Mouse (Mus musculus): ENCODE measurements around the gene Cpne9. TPM values are rescaled to one million over a fixed set of nuclear protein-coding genes. Genes with fewer than 3 reads are reported as not detected.
"Not testable (repeated sequence)": the region's sequence is repeated elsewhere in the genome, so short reads cannot be mapped to it uniquely, and the experiment has no call there.

Cpne9 gene
- polyA plus RNA-seq, 1 experiment from 2014 or later, result 2.4 TPM

DNA sequence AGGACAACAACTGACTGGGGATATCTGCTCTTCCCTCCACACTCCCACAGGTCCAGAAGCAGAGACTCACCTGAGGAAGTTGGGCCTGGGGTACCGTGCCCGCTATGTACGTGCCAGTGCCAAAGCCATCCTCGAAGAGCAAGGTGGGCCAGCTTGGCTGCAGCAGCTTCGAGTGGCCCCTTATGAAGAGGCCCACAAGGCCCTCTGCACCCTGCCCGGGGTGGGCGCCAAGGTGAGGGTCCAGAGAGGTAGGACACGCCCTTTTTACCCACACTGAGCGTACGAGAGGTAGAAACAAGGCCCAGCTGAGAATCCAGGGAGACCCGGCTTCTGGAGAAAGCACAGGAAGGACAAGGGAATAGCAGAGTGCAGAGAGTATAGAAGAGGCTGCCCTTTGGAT is 49.6 kb downstream of the Cpne9 start:
- no peak overlapping the region for H3K9ac ChIP-seq
- H3K27ac ChIP-seq, result no peak overlapping the region
- H3K9me3 ChIP-seq (ENCODE audit: control insufficient read depth, low read length), result no peaks in the 10 kb centered on the region
- H3K4me2 ChIP-seq (replicated peaks), result no peak overlapping the region
- no peak overlapping the region for H3K4me3 ChIP-seq (replicated peaks; ENCODE audit: low read length)
- peaks cover 7% of the 10 kb centered on the region; the same call in 1 of the 2 replicates for H3K4me1 ChIP-seq (replicated peaks; ENCODE audit: control insufficient read depth, insufficient read depth, low read length)
- 91% methylated on average over 11 of the region's 11 CpGs for WGBS
- DNase-seq (ENCODE audit: low spot score) (no peak), ATAC-seq (ENCODE audit: low FRiP score) (no peak)
- no peaks in the 10 kb centered on the region for H3K27me3 ChIP-seq (ENCODE audit: control insufficient read depth, insufficient read depth, low read length)
- peaks cover 46% of the 10 kb centered on the region for H3K36me3 ChIP-seq (replicated peaks; ENCODE audit: control insufficient read depth, insufficient read depth)

DNA sequence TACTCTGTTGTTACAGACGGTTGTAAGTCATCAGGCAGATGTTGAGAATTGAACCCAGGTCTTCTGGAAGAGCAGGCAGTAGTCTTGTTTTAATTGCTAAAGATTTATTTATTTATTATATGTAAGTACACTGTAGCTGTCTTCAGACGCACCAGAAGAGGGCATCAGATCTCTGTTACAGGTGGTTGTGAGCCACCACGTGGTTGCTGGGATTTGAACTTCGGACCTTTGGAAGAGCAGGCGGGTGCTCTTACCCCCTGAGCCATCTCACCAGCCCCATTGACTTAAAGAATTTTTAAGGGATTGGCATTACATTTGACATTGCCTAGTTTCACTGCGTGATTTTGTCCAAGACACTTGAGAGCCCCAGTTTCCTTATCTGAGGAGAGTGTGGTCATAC is 50.6 kb downstream of the Cpne9 start:
- not testable (repeated sequence) for H3K9ac ChIP-seq; H3K4me3 ChIP-seq (replicated peaks; ENCODE audit: low read length); H3K27ac ChIP-seq; H3K9me3 ChIP-seq (ENCODE audit: control insufficient read depth, low read length); H3K4me1 ChIP-seq (replicated peaks; ENCODE audit: control insufficient read depth, insufficient read depth, low read length); H3K4me2 ChIP-seq (replicated peaks); ATAC-seq (ENCODE audit: low FRiP score); DNase-seq (ENCODE audit: low spot score); H3K27me3 ChIP-seq (ENCODE audit: control insufficient read depth, insufficient read depth, low read length)
- H3K36me3 ChIP-seq (replicated peaks; ENCODE audit: control insufficient read depth, insufficient read depth), result peaks cover 56% of the 10 kb centered on the region
- WGBS, result 79% methylated on average over 6 of the region's 6 CpGs

DNA sequence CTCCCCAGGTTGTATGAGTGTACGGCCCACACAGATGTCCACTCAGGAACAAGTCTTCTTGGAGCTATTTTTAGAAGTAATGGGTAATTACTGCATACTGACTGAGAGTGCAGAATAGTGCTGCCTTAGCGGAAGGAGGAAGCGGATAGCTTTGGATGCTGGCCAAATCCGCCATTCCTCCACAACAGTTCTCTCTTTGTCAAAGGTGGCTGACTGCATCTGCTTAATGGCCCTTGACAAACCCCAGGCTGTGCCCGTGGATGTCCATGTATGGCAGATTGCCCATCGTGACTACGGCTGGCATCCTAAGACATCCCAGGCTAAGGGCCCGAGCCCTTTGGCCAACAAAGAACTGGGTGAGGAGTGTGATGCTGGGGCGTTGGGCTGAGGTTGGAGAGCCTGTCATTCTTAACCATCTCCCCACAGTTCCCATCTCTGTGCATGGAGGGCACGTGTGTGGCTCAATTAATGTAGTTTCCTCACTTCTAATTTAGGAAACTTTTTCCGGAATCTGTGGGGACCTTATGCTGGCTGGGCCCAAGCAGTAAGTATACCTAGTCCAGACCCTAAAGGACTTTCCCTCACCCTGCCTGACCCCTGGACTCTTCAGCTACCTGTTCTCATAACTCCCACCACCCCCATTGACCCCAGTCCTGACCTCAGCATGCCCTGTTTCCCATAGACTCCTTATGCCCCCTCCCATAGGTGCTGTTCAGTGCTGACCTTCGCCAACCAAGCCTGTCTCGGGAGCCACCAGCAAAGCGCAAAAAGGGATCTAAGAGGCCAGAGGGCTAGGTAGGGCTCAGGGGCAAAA is 51.2 kb downstream of the Cpne9 start:
- Histone ChIP-seq H3K9me3 (ENCODE audit: control insufficient read depth, low read length) (no peaks in the 10 kb centered on the region), H3K9ac (no peak overlapping the region), H3K4me3 (replicated peaks; ENCODE audit: low read length) (no peak overlapping the region), H3K27me3 (ENCODE audit: control insufficient read depth, insufficient read depth, low read length) (no peaks in the 10 kb centered on the region), H3K36me3 (replicated peaks; ENCODE audit: control insufficient read depth, insufficient read depth) (peaks cover 62% of the 10 kb centered on the region), H3K27ac (no peak overlapping the region), H3K4me1 (replicated peaks; ENCODE audit: control insufficient read depth, insufficient read depth, low read length) (0 out of 2 replicates have a peak, but pooled peaks cover 3% of the 10 kb centered on the region), H3K4me2 (replicated peaks) (no peak overlapping the region)
- ATAC-seq (ENCODE audit: low FRiP score), result peak; percentile 81
- WGBS, result 61% methylated on average over 14 of the region's 14 CpGs
- DNase-seq (ENCODE audit: low spot score), result peak; percentile 72

DNA sequence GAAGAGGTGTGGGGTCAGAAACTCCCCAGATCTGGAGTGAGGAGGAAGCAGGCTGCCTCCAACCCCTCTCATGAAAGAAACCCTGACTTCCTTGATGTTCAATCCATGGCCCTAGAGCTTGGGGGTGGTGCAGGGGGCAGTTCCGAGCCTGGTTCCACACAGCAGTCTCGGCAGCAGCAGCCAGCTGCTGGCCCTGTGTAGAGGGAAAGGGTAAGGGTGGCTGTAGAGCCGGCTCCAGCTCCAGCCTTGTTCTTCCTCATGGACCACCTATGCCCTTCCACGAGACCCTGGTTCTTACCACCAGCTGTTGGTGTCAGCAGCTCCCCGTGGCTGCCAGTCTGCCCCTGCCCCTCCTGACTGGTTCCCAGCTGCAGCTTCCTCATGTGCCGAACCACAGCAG is 52.1 kb downstream of the Cpne9 start:
- ATAC-seq (ENCODE audit: low FRiP score), result no peak
- Histone ChIP-seq H3K4me1 (replicated peaks; ENCODE audit: control insufficient read depth, insufficient read depth, low read length) (0 out of 2 replicates have a peak, but pooled peaks cover 3% of the 10 kb centered on the region), H3K4me2 (replicated peaks) (no peak overlapping the region), H3K27ac (no peak overlapping the region), H3K27me3 (ENCODE audit: control insufficient read depth, insufficient read depth, low read length) (no peaks in the 10 kb centered on the region), H3K9me3 (ENCODE audit: control insufficient read depth, low read length) (no peaks in the 10 kb centered on the region), H3K9ac (no peak overlapping the region), H3K36me3 (replicated peaks; ENCODE audit: control insufficient read depth, insufficient read depth) (peaks cover 71% of the 10 kb centered on the region), H3K4me3 (replicated peaks; ENCODE audit: low read length) (no peak overlapping the region)
- 87% methylated on average over 6 of the region's 6 CpGs for WGBS
- no peak for DNase-seq (ENCODE audit: low spot score)

DNA sequence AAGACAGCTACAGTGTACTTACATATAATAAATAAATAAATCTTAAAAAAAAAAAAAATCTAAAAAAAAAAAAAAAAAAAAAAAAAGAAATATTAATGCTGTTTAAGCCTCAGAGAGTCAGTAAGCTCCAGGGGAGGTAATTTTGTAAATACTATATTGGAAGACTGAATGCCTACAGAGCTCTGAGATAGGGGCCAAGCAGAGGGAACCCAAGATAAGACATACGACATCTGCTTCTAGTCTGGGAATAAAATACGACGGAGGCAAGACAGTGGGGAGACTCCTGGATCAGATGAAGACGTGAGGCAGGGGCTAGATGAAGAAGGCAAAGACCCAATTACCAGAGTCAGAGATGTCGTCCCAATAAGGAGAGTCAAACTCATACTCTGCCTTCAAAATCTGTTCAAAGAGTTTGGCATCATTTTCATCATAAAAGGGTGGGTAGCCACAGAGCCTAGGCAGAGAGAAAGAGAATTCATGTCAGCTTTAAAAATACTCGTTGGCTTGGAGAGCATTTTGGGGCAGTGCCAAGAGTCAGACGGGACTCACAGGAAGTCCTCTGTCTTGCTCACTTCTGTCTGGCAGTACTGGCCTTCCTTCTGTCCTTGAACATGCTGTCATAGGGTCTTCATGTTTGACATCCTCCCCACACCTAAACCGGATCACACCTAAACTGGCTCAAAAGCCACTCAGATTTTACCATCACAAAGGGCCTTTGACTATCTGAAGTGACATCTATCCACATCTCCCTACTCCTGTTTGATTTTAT is 54.9 kb downstream of the Cpne9 start:
- Histone ChIP-seq H3K36me3 (replicated peaks; ENCODE audit: control insufficient read depth, insufficient read depth) (peaks cover 76% of the 10 kb centered on the region), H3K4me1 (replicated peaks; ENCODE audit: control insufficient read depth, insufficient read depth, low read length) (peaks cover 9% of the 10 kb centered on the region), H3K27me3 (ENCODE audit: control insufficient read depth, insufficient read depth, low read length) (no peaks in the 10 kb centered on the region), H3K4me3 (replicated peaks; ENCODE audit: low read length) (no peak overlapping the region), H3K4me2 (replicated peaks) (no peak overlapping the region), H3K9me3 (ENCODE audit: control insufficient read depth, low read length) (no peaks in the 10 kb centered on the region), H3K9ac (no peak overlapping the region), H3K27ac (no peak overlapping the region)
- DNase-seq (ENCODE audit: low spot score) (no peak), ATAC-seq (ENCODE audit: low FRiP score) (no peak)
- 73% methylated on average over 8 of the region's 8 CpGs for WGBS

DNA sequence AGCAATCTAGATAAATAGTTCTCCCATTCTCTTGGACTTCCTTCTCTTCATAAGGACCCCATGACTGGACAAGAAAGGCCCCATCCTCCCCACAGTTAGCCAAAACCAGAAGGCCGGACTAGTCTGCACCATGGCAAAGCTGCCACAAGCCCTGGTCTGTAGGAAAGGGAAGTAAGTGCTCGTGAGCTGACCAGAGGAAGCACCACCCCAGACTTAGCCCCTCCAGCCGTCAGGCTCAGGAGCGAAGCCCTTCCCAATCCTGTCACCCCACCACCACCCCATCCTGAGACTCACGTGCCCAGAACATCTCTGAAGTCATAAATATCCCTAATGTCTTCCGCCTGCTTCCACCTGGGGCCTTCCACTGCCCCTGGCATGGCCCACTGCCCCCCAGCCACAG is 59.5 kb downstream of the Cpne9 start:
- no peak for DNase-seq (ENCODE audit: low spot score)
- Histone ChIP-seq H3K36me3 (replicated peaks; ENCODE audit: control insufficient read depth, insufficient read depth) (peaks cover 41% of the 10 kb centered on the region), H3K4me1 (replicated peaks; ENCODE audit: control insufficient read depth, insufficient read depth, low read length) (peaks cover 31% of the 10 kb centered on the region), H3K27me3 (ENCODE audit: control insufficient read depth, insufficient read depth, low read length) (no peaks in the 10 kb centered on the region), H3K4me3 (replicated peaks; ENCODE audit: low read length) (no peak overlapping the region), H3K4me2 (replicated peaks) (peak overlapping the region; percentile 75), H3K9me3 (ENCODE audit: control insufficient read depth, low read length) (no peaks in the 10 kb centered on the region), H3K27ac (no peak overlapping the region), H3K9ac (no peak overlapping the region)
- WGBS, result 89% methylated on average over 6 of the region's 6 CpGs
- ATAC-seq (ENCODE audit: low FRiP score), result no peak

DNA sequence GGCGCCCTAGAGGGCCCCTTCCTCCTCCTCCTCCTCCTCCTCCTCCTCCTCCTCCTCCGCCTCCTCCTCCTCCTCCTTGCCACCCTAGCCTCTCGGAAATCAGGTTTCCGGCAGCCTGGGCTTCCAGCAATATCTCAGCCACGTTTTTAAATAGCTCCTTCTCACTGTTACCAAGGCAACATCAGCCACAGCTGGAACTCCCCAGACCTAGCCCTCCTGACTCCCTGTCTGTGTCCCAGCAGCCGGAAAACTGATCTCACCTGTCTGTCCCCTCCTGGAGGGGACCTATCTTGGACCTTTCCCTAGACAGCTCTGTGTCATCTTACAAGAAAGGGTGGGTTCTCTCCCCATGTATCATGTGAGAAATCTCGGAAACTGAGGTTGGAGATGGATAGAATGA is 60.2 kb downstream of the Cpne9 start:
- Histone ChIP-seq H3K9me3 (ENCODE audit: control insufficient read depth, low read length) (no peaks in the 10 kb centered on the region), H3K4me2 (replicated peaks) (peak overlapping the region; percentile 75), H3K27me3 (ENCODE audit: control insufficient read depth, insufficient read depth, low read length) (no peaks in the 10 kb centered on the region), H3K27ac (no peak overlapping the region), H3K36me3 (replicated peaks; ENCODE audit: control insufficient read depth, insufficient read depth) (peaks cover 36% of the 10 kb centered on the region), H3K4me1 (replicated peaks; ENCODE audit: control insufficient read depth, insufficient read depth, low read length) (peaks cover 31% of the 10 kb centered on the region), H3K9ac (peak overlapping the region; percentile 82; the same call in 1 of the 2 replicates), H3K4me3 (replicated peaks; ENCODE audit: low read length) (peak overlapping the region; percentile 54)
- ATAC-seq (ENCODE audit: low FRiP score) (no peak), DNase-seq (ENCODE audit: low spot score) (no peak)
- 42% methylated on average over 5 of the region's 7 CpGs for WGBS

DNA sequence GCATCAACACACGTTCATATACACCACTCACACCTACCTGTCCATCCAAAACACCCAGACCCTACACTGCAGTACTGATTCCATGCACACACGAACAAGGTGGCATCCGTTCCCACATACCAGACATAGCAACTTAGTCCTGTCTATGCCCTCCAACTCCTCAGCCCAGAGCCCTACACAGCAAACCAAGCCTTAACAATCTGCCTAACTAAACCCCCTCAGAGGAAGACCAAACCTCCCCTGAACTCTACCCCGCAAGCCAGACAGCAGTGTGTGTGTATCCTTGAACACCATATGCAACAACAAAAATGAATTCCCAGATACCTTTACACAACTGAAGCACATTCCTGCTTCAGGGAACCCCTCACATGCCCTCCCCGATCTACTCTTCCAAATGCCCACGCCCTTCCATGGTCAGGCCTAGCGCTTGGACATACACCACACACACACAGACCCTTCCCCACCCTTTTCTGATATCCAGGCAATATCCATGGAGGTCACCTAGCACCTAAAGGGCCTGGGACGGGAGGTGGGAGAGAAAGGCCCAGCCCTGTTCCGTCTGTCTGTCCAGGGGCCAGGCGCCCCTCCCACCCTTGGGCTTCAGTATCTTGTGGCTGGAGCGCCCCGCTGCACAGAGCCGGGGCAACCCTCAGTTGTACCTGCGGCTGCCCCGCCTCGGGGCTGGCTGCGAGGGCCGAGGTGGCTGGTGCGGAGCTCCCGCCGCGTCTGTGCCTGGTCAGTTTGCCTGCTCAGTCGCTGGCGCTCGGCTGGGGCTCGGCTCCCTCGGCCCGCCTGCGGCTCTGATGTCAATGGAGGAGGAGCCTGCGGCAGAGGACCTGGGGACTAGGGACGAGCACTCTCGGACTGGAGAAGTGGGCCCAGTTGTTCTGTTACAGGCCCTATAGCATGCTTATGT is 61.3 kb downstream of the Cpne9 start, which contains the start of gene Camk1:
Gene Camk1 (minus strand): TSS at position 808 of the 916 bp plus-strand sequence.
- peak; percentile 62 for DNase-seq (ENCODE audit: low spot score)
- ATAC-seq (ENCODE audit: low FRiP score), result peak; percentile 79
- H3K9me3 ChIP-seq (ENCODE audit: control insufficient read depth, low read length), result no peaks in the 10 kb centered on the region
- peaks cover 31% of the 10 kb centered on the region for H3K4me1 ChIP-seq (replicated peaks; ENCODE audit: control insufficient read depth, insufficient read depth, low read length)
- peaks cover 25% of the 10 kb centered on the region for H3K36me3 ChIP-seq (replicated peaks; ENCODE audit: control insufficient read depth, insufficient read depth)
- H3K9ac ChIP-seq, result peak within 1 kb of the TSS; percentile 82
- no peaks in the 10 kb centered on the region for H3K27me3 ChIP-seq (ENCODE audit: control insufficient read depth, insufficient read depth, low read length)
- H3K27ac ChIP-seq, result peak within 1 kb of the TSS; percentile 29
- H3K4me2 ChIP-seq (replicated peaks), result peak within 1 kb of the TSS; percentile 75
- 16% methylated on average over 32 of the region's 32 CpGs for WGBS
- H3K4me3 ChIP-seq (replicated peaks; ENCODE audit: low read length), result peak within 1 kb of the TSS; percentile 54

All from hindbrain, embryonic 14.5 days (tissue).